Mouse (Mus musculus): ENCODE results near the gene Il19. TPM values are rescaled to one million over a fixed set of nuclear protein-coding genes. Genes with fewer than 3 reads are reported as not detected.

Il19 gene
- total RNA-seq, 1 experiment, result 0.36 TPM

DNA sequence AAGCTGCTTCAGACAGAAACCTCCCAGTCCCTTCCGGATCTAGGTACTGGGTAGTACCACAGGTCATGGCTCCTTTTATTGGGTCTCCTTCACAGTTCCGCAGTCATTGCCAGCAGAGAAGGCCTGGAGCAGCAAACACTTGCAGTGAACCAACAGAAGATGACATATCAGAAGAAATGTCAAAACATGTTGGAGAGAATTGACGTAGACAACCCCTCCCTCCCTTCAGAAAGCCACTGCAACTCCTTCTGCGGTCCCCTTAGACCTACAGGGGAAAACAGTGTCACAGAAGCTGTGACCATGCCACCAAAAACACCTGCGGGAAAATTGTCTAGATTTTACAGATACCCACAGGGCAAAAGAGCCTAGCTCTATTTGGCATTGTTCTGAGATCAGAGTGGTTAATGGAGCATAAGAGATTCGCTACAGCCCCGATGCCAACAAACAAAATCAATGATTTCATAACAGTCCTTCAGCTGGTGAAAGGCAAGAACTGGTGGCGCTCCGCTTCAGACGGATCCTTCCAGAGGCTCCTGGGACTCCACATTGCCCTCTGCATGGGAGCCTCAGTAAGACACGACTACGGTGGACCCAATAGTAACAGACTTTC, 28.4 kb downstream of the Il19 start, which contains the start of gene Il20:
Gene Il20 (minus strand): TSS at position 51 of the 610 bp plus-strand sequence.
- H3K4me1 ChIP-seq (ENCODE audit: control insufficient read depth in 2 of 2, insufficient read depth in 2 of 2, low read length in 2 of 2, poor library complexity in 1 of 2), result no peaks in the 10 kb centered on the region
- no peak within 1 kb of the TSS for H3K4me3 ChIP-seq (ENCODE audit: insufficient read depth in 1 of 2, low read depth in 1 of 2, low read length in 2 of 2, poor library complexity in 1 of 2, severe bottlenecking in 1 of 2)
- H3K9ac ChIP-seq (ENCODE audit: insufficient read depth, low read depth, low read length, poor library complexity, severe bottlenecking), result no peak within 1 kb of the TSS
- no peaks in the 10 kb centered on the region for H3K9me3 ChIP-seq (ENCODE audit: control insufficient read depth, insufficient read depth, low read depth, low read length)
- H3K36me3 ChIP-seq (ENCODE audit: control insufficient read depth, insufficient read depth, low read length, poor library complexity, severe bottlenecking), result no peaks in the 10 kb centered on the region
- DNase-seq (ENCODE audit: low read depth, low spot score), result no peak
- no peak within 1 kb of the TSS for H3K27ac ChIP-seq (ENCODE audit: insufficient read depth, low read depth, low read length, poor library complexity, severe bottlenecking)
- TF ChIP-seq ZNF384 (IDR thresholded peaks at IDR 0.05; ENCODE audit: low read depth, low read length) (no peak), MAFK (IDR thresholded peaks at IDR 0.05; ENCODE audit: insufficient read depth, low read depth, low read length) (no peak), ZC3H11A (IDR thresholded peaks at IDR 0.05; ENCODE audit: borderline replicate concordance, low read depth, low read length) (no peak), HCFC1 (IDR thresholded peaks at IDR 0.05; ENCODE audit: borderline replicate concordance, insufficient read depth, low read length) (no peak), CHD2 (IDR thresholded peaks at IDR 0.05; ENCODE audit: low read depth, low read length) (no peak)
- in situ Hi-C loops (cut with MboI; ENCODE audit: low sequenced_read_pairs in 2 of 2, unreplicated experiment in 2 of 2), result no loop called here

- Histone ChIP-seq H3K36me3 (ENCODE audit: control insufficient read depth, insufficient read depth, low read length, poor library complexity, severe bottlenecking) (no peaks in the 10 kb centered on the region), H3K9me3 (ENCODE audit: control insufficient read depth, insufficient read depth, low read depth, low read length) (no peaks in the 10 kb centered on the region), H3K4me3 (ENCODE audit: insufficient read depth in 1 of 2, low read depth in 1 of 2, low read length in 2 of 2, poor library complexity in 1 of 2, severe bottlenecking in 1 of 2) (no peak overlapping the region), H3K27ac (ENCODE audit: insufficient read depth, low read depth, low read length, poor library complexity, severe bottlenecking) (no peak overlapping the region), H3K9ac (ENCODE audit: insufficient read depth, low read depth, low read length, poor library complexity, severe bottlenecking) (no peak overlapping the region), H3K4me1 (ENCODE audit: control insufficient read depth in 2 of 2, insufficient read depth in 2 of 2, low read length in 2 of 2, poor library complexity in 1 of 2) (no peaks in the 10 kb centered on the region)
- in situ Hi-C loops (cut with MboI; ENCODE audit: low sequenced_read_pairs in 2 of 2, unreplicated experiment in 2 of 2), result no loop called here
- DNase-seq (ENCODE audit: low read depth, low spot score), result no peak
- TF ChIP-seq MAFK (IDR thresholded peaks at IDR 0.05; ENCODE audit: insufficient read depth, low read depth, low read length), result no peak
- no peak for TF ChIP-seq HCFC1 (IDR thresholded peaks at IDR 0.05; ENCODE audit: borderline replicate concordance, insufficient read depth, low read length)
- TF ChIP-seq ZNF384 (IDR thresholded peaks at IDR 0.05; ENCODE audit: low read depth, low read length), result no peak
- no peak for TF ChIP-seq ZC3H11A (IDR thresholded peaks at IDR 0.05; ENCODE audit: borderline replicate concordance, low read depth, low read length)
- TF ChIP-seq CHD2 (IDR thresholded peaks at IDR 0.05; ENCODE audit: low read depth, low read length), result no peak
Measured at GRCm38 (mm10) chr1:130902505-130902904, 37.4 kb downstream of the Il19 start.

- TF ChIP-seq CHD2 (IDR thresholded peaks at IDR 0.05; ENCODE audit: low read depth, low read length), result no peak
- in situ Hi-C loops (cut with MboI; ENCODE audit: low sequenced_read_pairs in 2 of 2, unreplicated experiment in 2 of 2), result loop anchor here (25.0 kb wide), 2 partner anchors 168 to 368 kb away; no protein-coding TSS in a partner anchor
- DNase-seq (ENCODE audit: low read depth, low spot score), result no peak
- Histone ChIP-seq H3K4me3 (ENCODE audit: insufficient read depth in 1 of 2, low read depth in 1 of 2, low read length in 2 of 2, poor library complexity in 1 of 2, severe bottlenecking in 1 of 2) (no peak overlapping the region), H3K36me3 (ENCODE audit: control insufficient read depth, insufficient read depth, low read length, poor library complexity, severe bottlenecking) (no peaks in the 10 kb centered on the region), H3K9me3 (ENCODE audit: control insufficient read depth, insufficient read depth, low read depth, low read length) (no peaks in the 10 kb centered on the region), H3K9ac (ENCODE audit: insufficient read depth, low read depth, low read length, poor library complexity, severe bottlenecking) (no peak overlapping the region), H3K27ac (ENCODE audit: insufficient read depth, low read depth, low read length, poor library complexity, severe bottlenecking) (no peak overlapping the region), H3K4me1 (ENCODE audit: control insufficient read depth in 2 of 2, insufficient read depth in 2 of 2, low read length in 2 of 2, poor library complexity in 1 of 2) (no peaks in the 10 kb centered on the region)
Measured at GRCm38 (mm10) chr1:130894468-130894867, 45.4 kb downstream of the Il19 start.

- TF ChIP-seq ZC3H11A (IDR thresholded peaks at IDR 0.05; ENCODE audit: borderline replicate concordance, low read depth, low read length), result no peak
- no peak for TF ChIP-seq ZNF384 (IDR thresholded peaks at IDR 0.05; ENCODE audit: low read depth, low read length)
- no peak for TF ChIP-seq MAFK (IDR thresholded peaks at IDR 0.05; ENCODE audit: insufficient read depth, low read depth, low read length)
- no peak for TF ChIP-seq HCFC1 (IDR thresholded peaks at IDR 0.05; ENCODE audit: borderline replicate concordance, insufficient read depth, low read length)
- TF ChIP-seq CHD2 (IDR thresholded peaks at IDR 0.05; ENCODE audit: low read depth, low read length), result no peak
- Histone ChIP-seq H3K9me3 (ENCODE audit: control insufficient read depth, insufficient read depth, low read depth, low read length) (no peaks in the 10 kb centered on the region), H3K9ac (ENCODE audit: insufficient read depth, low read depth, low read length, poor library complexity, severe bottlenecking) (no peak overlapping the region), H3K4me1 (ENCODE audit: control insufficient read depth in 2 of 2, insufficient read depth in 2 of 2, low read length in 2 of 2, poor library complexity in 1 of 2) (no peaks in the 10 kb centered on the region), H3K36me3 (ENCODE audit: control insufficient read depth, insufficient read depth, low read length, poor library complexity, severe bottlenecking) (no peaks in the 10 kb centered on the region), H3K4me3 (ENCODE audit: insufficient read depth in 1 of 2, low read depth in 1 of 2, low read length in 2 of 2, poor library complexity in 1 of 2, severe bottlenecking in 1 of 2) (no peak overlapping the region), H3K27ac (ENCODE audit: insufficient read depth, low read depth, low read length, poor library complexity, severe bottlenecking) (no peak overlapping the region)
- in situ Hi-C loops (cut with MboI; ENCODE audit: low sequenced_read_pairs in 2 of 2, unreplicated experiment in 2 of 2), result loop anchor here (25.0 kb wide), 2 partner anchors 169 to 369 kb away; no protein-coding TSS in a partner anchor
- DNase-seq (ENCODE audit: low read depth, low spot score), result no peak
Measured at GRCm38 (mm10) chr1:130893329-130894040, 46.4 kb downstream of the Il19 start.
